Mouse (Mus musculus) embryonic facial prominence, embryonic 13.5 days (tissue): ENCODE measurements around the gene Rbsn. TPM values are rescaled to one million over a fixed set of nuclear protein-coding genes. Genes with fewer than 3 reads are reported as not detected.

Experiments
- ATAC-seq: fragments of 200-750 bp; cut with Nextera tagmentation; 2 replicates; pipeline ENCODE4 v1.8.0; 2017; ENCODE audit warnings: low read depth; ENCODE audit not compliant: insufficient number of reproducible peaks, insufficient read depth, low FRiP score, low TSS enrichment
- H3K27ac ChIP-seq: fragments of 300-500 bp; sonication (generic); 2 replicates; pipeline ENCODE4 v1.5.1; 2015; ENCODE audit warnings: moderate library complexity, mild to moderate bottlenecking, inconsistent platforms
- H3K27me3 ChIP-seq: fragments of 300-500 bp; sonication (generic); 2 replicates; pipeline ENCODE4 v1.6.1; 2015; ENCODE audit warnings: mild to moderate bottlenecking, inconsistent platforms
- H3K36me3 ChIP-seq: fragments of 300-500 bp; sonication (generic); 2 replicates; pipeline ENCODE4 v1.6.1; 2015; ENCODE audit warnings: mild to moderate bottlenecking, inconsistent platforms
- H3K4me1 ChIP-seq: fragments of 300-500 bp; sonication (generic); 2 replicates; pipeline ENCODE4 v1.6.1; 2015; ENCODE audit warnings: inconsistent platforms
- H3K4me2 ChIP-seq: fragments of 300-500 bp; sonication (generic); 2 replicates; pipeline ENCODE4 v1.6.1; 2015; ENCODE audit warnings: moderate library complexity, mild to moderate bottlenecking, inconsistent platforms
- H3K4me3 ChIP-seq: fragments of 300-500 bp; sonication (generic); 2 replicates; pipeline ENCODE4 v1.5.1; 2015; ENCODE audit warnings: mild to moderate bottlenecking, inconsistent platforms
- H3K9ac ChIP-seq: fragments of 300-500 bp; sonication (generic); 2 replicates; pipeline ENCODE4 v1.6.1; 2015; ENCODE audit warnings: mild to moderate bottlenecking, inconsistent platforms
- H3K9me3 ChIP-seq: fragments of 300-500 bp; sonication (generic); 2 replicates; pipeline ENCODE4 v1.6.1; 2016; ENCODE audit warnings: inconsistent platforms
- WGBS: fragments of 180-500 bp; shearing (Covaris S2); methylation state at CpG from one replicate; pipeline ENCODE4 v1.1.7; 2015; ENCODE audit warnings: mixed read lengths; 5-methylcytosine and 5-hydroxymethylcytosine counted together
- polyA plus RNA-seq: library from polyadenylated mRNA; unstranded; fragments of >200 nt; fragmentation: Nextera tagmentation; extraction: Ambion mirVana; gene quantifications from 2 replicates; pipeline ENCODE4 v1.2.1, GENCODE M21; 2015

Rbsn gene
- polyA plus RNA-seq, 1 experiment from 2014 or later: 33.6 TPM

DNA sequence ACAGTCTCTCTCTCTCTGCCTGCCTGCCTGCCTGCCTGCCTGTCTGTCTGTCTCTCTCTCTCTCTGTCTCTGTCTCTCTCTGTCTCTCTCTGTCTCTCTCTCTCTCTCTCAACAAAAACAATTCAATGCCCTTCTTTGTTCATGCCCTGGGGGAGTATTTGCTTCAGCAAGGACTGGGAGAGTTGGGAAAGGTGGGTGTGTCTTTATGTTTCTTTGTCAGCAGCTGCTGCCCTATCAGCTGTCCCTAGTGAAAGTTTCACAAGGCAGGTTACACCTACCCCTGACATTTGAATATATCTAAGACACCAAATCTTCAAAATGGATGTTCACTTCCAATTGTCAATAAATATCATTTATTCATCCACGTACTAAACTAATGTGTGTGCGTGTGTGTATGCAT, 14.9 kb upstream of the Rbsn start:
- no peak overlapping the region for H3K27ac ChIP-seq
- H3K4me1 ChIP-seq: no peaks in the 10 kb centered on the region
- no peak overlapping the region for H3K4me3 ChIP-seq
- no peaks in the 10 kb centered on the region for H3K36me3 ChIP-seq
- H3K4me2 ChIP-seq: no peak overlapping the region
- 82% methylated on average over 2 of the region's 2 CpGs for WGBS
- no peak for ATAC-seq
- no peaks in the 10 kb centered on the region for H3K27me3 ChIP-seq
- H3K9ac ChIP-seq: no peak overlapping the region
- no peaks in the 10 kb centered on the region for H3K9me3 ChIP-seq

DNA sequence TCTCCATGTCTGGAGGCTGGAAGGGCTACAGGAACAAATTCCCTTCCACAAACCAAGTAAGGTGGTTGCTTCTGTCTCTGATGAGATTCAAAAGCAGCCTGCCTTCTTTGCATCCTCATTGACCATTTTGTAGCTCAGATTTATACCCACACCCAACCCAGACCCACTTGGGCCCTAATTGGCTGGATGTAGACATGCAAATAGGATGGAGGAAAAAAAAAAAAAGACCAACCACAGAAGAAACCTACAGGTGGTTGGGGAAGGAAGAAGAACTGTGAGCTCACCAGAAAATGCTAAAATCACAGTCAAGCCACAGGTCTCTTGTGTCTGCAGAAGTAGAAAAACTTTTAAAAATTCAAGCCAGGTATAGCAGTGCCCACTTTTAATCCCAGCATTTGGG, 14.4 kb upstream of the Rbsn start:
- H3K36me3 ChIP-seq: no peaks in the 10 kb centered on the region

DNA sequence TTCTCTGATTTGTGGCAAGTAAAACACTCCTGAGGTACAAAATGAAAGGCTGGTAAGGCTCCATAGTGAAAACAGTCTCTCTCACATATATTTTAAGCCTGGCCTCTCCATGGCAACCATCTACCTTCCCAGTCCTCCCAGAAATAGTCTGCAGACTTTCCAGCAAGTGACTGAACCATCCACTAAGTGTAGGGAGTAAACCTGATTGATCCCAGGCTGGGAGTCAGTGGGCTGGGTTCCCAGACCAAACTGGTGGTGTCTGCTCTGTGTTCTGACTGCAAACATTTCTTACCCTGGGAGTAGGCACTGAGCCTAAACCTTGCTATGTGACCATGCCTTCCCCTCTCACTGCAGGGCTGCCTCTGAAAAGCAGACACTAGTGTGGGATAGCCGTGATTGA, 10.3 kb upstream of the Rbsn start:
- no peak for ATAC-seq
- Histone ChIP-seq H3K27me3 (no peaks in the 10 kb centered on the region), H3K27ac (no peak overlapping the region), H3K9me3 (no peaks in the 10 kb centered on the region), H3K4me2 (no peak overlapping the region), H3K4me3 (no peak overlapping the region), H3K9ac (no peak overlapping the region), H3K36me3 (no peaks in the 10 kb centered on the region), H3K4me1 (no peaks in the 10 kb centered on the region)
- WGBS: 69% methylated on average over 1 of the region's 1 CpGs

More for the DNA sequence above, 14.4 kb upstream of the Rbsn start:
- Histone ChIP-seq H3K4me1 (no peaks in the 10 kb centered on the region), H3K9me3 (no peaks in the 10 kb centered on the region), H3K27ac (no peak overlapping the region), H3K9ac (no peak overlapping the region), H3K4me2 (no peak overlapping the region), H3K4me3 (no peak overlapping the region), H3K27me3 (no peaks in the 10 kb centered on the region)
- ATAC-seq: no peak

DNA sequence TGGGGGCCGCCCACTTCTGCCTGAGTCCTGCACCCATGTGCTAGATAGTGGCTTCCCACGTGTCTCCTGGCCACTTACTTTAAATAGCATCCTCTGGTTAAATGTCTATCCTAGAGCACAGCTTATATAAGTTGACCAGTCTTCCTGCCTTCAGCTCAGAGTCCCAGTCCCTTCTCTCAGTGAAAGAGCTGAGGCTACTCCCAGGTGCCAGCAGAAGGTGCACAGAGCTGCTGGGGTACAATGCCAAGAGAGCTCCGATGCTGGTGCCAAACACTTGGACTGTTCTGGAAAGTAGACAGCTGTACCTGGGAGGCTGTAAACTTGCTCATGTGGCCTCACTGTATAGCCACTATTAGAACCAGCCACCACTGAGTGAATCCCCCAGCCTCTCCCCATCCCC, 7.3 kb upstream of the Rbsn start:
- Histone ChIP-seq H3K9ac (no peak overlapping the region), H3K4me2 (no peak overlapping the region), H3K4me3 (no peak overlapping the region), H3K27ac (no peak overlapping the region), H3K27me3 (peaks cover 5% of the 10 kb centered on the region; the same call in 1 of the 2 replicates), H3K4me1 (no peaks in the 10 kb centered on the region), H3K36me3 (no peaks in the 10 kb centered on the region), H3K9me3 (no peaks in the 10 kb centered on the region)
- 90% methylated on average over 3 of the region's 3 CpGs for WGBS
- ATAC-seq: no peak

DNA sequence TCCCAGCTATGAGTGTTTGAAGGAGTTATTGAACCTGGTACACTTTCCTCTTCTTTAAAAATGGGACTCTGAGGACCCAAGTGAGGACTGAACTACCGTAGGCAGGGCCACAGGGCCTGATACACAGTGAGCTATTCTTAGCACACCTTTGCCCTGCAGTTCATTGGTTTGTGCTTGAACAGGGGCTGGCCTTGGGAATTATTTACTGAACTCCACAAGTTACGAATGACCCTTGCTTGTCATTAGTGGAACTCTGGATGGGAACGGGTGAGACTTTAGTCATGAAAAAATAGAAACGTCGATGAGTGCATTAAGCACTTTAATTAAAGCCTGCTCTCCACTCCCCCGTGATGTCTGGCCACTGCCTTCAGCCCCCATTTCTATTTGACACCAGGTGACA, 6.9 kb upstream of the Rbsn start:
- Histone ChIP-seq H3K27me3 (peaks cover 5% of the 10 kb centered on the region; the same call in 1 of the 2 replicates), H3K4me1 (no peaks in the 10 kb centered on the region), H3K27ac (no peak overlapping the region), H3K9me3 (no peaks in the 10 kb centered on the region), H3K4me3 (no peak overlapping the region), H3K9ac (no peak overlapping the region), H3K36me3 (no peaks in the 10 kb centered on the region), H3K4me2 (no peak overlapping the region)
- ATAC-seq: no peak
- 70% methylated on average over 6 of the region's 6 CpGs for WGBS

DNA sequence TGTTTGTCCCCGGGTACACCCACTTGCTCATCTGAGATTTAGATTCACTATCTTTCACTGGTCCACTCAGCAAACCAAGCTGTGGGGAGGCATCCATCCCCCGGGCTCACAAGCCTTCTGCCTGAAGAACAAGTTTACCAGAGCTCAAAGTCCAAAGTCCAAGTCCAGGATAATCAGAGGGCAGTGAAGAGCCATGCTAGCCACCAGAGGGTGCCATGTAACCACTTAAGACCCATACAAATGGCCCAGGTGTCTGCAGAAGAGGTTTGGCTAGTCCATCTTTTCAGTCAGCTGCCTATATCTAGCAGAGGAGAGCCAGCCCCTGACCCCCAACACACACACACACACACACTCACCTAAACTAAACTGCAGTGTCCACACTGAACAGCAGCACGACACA, 4.7 kb upstream of the Rbsn start:
- H3K4me3 ChIP-seq: no peak overlapping the region
- H3K36me3 ChIP-seq: no peaks in the 10 kb centered on the region
- no peak overlapping the region for H3K9ac ChIP-seq
- no peaks in the 10 kb centered on the region for H3K9me3 ChIP-seq
- WGBS: 42% methylated on average over 3 of the region's 3 CpGs
- H3K4me2 ChIP-seq: no peak overlapping the region
- peaks cover 5% of the 10 kb centered on the region; the same call in 1 of the 2 replicates for H3K27me3 ChIP-seq
- H3K27ac ChIP-seq: no peak overlapping the region
- no peaks in the 10 kb centered on the region for H3K4me1 ChIP-seq
- no peak for ATAC-seq

DNA sequence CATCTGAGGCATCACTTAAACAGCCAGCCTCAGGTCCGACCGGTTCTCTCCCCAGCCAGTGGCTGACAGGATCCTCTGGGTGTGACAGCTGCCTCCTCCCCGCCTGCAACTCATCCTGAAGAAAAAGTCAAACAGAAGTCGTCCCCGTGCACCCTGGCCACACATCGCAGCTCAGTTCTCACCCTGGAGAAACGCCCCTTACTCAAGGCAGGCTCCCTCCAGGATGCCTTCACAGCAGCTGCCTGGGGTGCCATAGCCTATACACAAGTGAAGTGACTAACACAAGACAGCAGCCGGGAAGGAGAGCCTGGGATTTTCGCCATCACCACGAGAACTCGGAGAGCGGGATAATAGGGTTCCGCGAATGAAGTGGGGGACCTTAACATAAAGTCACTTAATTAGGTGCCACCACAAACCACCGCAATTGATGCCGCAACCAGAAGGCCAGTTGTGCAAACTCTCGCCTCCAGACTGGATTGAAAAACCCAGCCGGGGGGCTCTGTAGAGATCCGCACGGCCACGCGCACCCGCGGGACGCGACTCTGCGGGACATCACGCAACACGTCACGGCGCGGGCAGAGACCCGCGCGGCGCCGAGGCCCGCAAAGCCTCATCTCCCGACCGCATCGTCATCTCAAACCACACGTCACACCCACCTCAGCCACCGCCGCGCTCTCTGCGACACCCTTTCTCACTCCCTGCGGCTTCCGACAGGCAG, 511 bp downstream of the Rbsn start:
- peak; percentile 56 for ATAC-seq
- Histone ChIP-seq H3K27me3 (peaks cover 5% of the 10 kb centered on the region; the same call in 1 of the 2 replicates), H3K27ac (peak overlapping the region; percentile 80), H3K4me3 (peak overlapping the region; percentile 99), H3K4me2 (peak overlapping the region; percentile 95), H3K9me3 (no peaks in the 10 kb centered on the region), H3K9ac (peak overlapping the region; percentile 97), H3K4me1 (peaks cover 11% of the 10 kb centered on the region), H3K36me3 (peaks cover 22% of the 10 kb centered on the region)
- under 1% methylated on average over 48 of the region's 48 CpGs for WGBS

DNA sequence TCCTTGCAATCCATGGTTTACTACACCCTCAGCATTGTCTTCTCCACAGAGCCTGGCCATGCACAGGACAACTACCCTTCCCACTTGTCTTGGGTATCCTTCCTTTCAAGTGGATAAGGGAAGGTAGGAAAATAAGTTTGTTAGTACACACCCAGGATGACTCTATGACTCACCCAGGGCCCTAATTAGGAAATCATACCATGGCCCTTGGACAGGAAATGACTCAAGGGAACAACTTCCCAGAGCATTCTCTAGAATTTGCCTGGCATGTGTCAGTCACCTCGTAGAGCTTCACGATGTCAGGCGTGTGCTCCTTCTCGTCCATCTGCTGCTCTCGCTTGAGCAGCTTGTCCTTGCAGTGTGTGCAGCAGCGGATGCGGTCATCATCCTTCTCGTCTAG, 15.3 kb downstream of the Rbsn start:
- Histone ChIP-seq H3K27me3 (no peaks in the 10 kb centered on the region), H3K4me2 (no peak overlapping the region), H3K4me1 (no peaks in the 10 kb centered on the region), H3K9ac (no peak overlapping the region), H3K36me3 (peaks cover 85% of the 10 kb centered on the region), H3K27ac (no peak overlapping the region), H3K4me3 (no peak overlapping the region), H3K9me3 (no peaks in the 10 kb centered on the region)
- no peak for ATAC-seq
- 89% methylated on average over 8 of the region's 8 CpGs for WGBS

DNA sequence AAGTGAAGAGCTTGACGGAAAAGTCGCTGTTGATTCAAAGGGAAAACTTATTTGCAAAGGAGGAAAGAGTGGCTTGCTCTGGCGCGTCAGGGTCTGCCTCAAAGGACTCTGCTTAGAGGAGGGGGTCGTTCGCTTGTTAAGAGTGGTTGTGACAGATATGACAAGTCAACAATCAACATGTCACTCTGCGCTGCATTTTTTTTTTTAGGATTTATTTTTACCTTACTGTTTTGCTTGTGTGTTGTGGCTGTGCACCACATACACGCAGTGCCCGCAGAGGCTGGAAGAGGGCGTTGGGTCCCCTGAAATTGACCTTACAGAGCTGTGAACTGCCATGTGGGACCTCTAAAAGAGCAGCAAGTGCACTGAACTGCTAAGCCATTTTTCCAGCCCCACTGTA, 30.5 kb downstream of the Rbsn start:
- H3K27me3 ChIP-seq: no peaks in the 10 kb centered on the region
- peak overlapping the region; percentile 84 for H3K4me2 ChIP-seq
- no peak overlapping the region for H3K27ac ChIP-seq
- peak overlapping the region; percentile 85 for H3K9ac ChIP-seq
- ATAC-seq: no peak
- H3K4me1 ChIP-seq: peaks cover 10% of the 10 kb centered on the region
- peak overlapping the region; percentile 83 for H3K4me3 ChIP-seq
- 0 out of 2 replicates have a peak, but pooled peaks cover 7% of the 10 kb centered on the region for H3K9me3 ChIP-seq
- 8% methylated on average over 10 of the region's 10 CpGs for WGBS
- peaks cover 51% of the 10 kb centered on the region for H3K36me3 ChIP-seq

DNA sequence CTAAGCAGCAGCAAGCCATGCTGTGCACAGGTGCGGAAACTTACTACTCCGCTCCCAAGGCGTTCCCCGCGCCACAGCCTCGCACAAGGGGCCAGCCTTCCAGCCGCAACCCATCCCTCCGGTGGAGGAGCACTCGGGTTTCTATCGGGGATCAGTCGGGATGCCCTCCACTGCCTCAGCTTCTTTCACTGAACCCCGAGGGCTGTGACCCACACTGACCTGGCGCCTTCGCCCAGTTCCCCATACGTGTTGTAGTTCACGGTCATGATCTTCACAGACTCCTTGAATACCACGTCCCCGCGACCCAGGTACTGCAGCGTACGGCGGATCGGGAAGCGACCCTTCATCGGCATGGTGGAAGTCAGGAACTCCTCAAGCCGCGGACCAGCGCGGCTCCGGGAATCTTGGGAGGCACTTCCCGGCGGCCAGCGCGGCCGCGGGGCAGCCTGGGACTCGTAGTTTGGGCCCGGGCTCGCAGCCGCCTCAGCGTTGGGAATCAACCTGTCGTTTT, 31.0 kb downstream of the Rbsn start, which contains the start of gene Mrps25:
Mrps25 (minus strand) TSS at position 413 of the 511 bp plus-strand sequence.
- H3K4me2 ChIP-seq: peak within 1 kb of the TSS; percentile 84
- peak within 1 kb of the TSS; percentile 85 for H3K9ac ChIP-seq
- peak within 1 kb of the TSS; percentile 78 for H3K27ac ChIP-seq
- H3K4me3 ChIP-seq: peak within 1 kb of the TSS; percentile 83
- peak; percentile 86 for ATAC-seq
- 0 out of 2 replicates have a peak, but pooled peaks cover 10% of the 10 kb centered on the region for H3K9me3 ChIP-seq
- H3K4me1 ChIP-seq: peaks cover 10% of the 10 kb centered on the region
- H3K27me3 ChIP-seq: no peaks in the 10 kb centered on the region
- under 1% methylated on average over 42 of the region's 42 CpGs for WGBS
- peaks cover 51% of the 10 kb centered on the region for H3K36me3 ChIP-seq

DNA sequence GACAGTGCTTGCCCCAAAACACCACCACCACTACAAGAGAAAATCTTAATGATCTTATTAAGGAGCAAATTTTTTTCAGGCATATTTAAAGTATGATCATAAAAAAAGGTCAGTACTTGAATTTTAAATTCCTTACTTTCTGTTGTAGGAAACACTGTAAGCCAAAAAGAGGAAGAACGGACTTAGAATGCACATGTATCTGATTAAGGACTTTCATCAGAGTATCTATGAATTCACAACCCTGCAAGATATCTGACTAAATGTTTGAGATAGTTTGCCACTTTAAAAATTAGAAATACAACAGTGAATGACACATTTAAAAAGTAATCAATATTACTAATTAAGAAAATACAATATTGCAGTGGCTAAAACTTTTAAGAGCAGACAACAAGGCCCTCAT, 38.3 kb downstream of the Rbsn start:
- Histone ChIP-seq H3K9ac (no peak overlapping the region), H3K9me3 (0 out of 2 replicates have a peak, but pooled peaks cover 10% of the 10 kb centered on the region), H3K4me3 (no peak overlapping the region), H3K27me3 (no peaks in the 10 kb centered on the region), H3K4me2 (no peak overlapping the region), H3K36me3 (peaks cover 78% of the 10 kb centered on the region), H3K27ac (no peak overlapping the region), H3K4me1 (no peaks in the 10 kb centered on the region)
- no peak for ATAC-seq
- WGBS: 85% methylated on average over 1 of the region's 1 CpGs

DNA sequence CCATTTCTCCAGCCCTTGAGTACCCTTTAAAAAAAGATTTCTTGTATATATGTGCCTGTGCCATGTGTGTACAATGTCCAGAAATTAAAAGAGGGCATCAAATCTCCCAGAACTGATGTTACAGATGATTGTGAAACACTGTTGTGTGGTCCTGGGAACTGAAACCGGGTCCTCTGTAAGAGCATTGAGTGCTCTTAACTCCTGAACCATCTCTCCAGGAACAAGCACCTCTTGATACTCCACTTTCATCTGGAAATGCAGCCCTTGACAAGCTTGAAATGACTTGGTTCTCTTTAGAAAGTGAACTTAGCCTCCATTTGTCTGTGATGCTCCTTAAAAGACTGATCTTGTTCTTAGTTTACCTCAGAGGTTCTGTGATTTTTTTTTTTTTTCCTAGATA, 52.0 kb downstream of the Rbsn start:
- Histone ChIP-seq H3K4me2 (no peak overlapping the region), H3K27me3 (no peaks in the 10 kb centered on the region), H3K4me1 (no peaks in the 10 kb centered on the region), H3K9me3 (no peaks in the 10 kb centered on the region), H3K36me3 (peaks cover 93% of the 10 kb centered on the region), H3K27ac (no peak overlapping the region), H3K4me3 (no peak overlapping the region), H3K9ac (no peak overlapping the region)
- WGBS: 90% methylated on average over 1 of the region's 1 CpGs
- ATAC-seq: no peak
